Comparison of ENCODE assay signal across 18 mouse cellular contexts in genomic region chr6:145669596-145670071, GRCm38 (mm10). TPM values are rescaled to one million over a fixed set of nuclear protein-coding genes. Genes with fewer than 3 reads are reported as not detected.
DNase-seq lines count a peak whose midpoint lies in the region; ATAC-seq and TF ChIP-seq lines count a peak whose summit lies in the region.
"Had no signal": no experiment of that assay in that cellular context is flagged by ENCODE, and none has a peak within 500 bp of the region (broad histone marks: within the 10 kb centered on the region; RNA-seq: fewer than 3 reads in every experiment).

No protein-coding gene starts in this region.

- no peaks in the 10 kb centered on the region for H3K9me3 ChIP-seq in forebrain, embryonic 14.5 days (replicated peaks; ENCODE audit: control insufficient read depth, low read length)
- no peaks in the 10 kb centered on the region for H3K9me3 ChIP-seq in forebrain, embryonic 12.5 days
- no peaks in the 10 kb centered on the region; the same call in 1 of the 2 replicates for H3K9me3 ChIP-seq in lung, postnatal 0 days (ENCODE audit: low read length)
- H3K9me3 ChIP-seq in kidney, embryonic 15.5 days (replicated peaks) = no peaks in the 10 kb centered on the region

- peak; percentile 55 for DNase-seq in forebrain, embryonic 14.5 days (ENCODE audit: low spot score)
- DNase-seq in lung, adult 2 months = peak; percentile 9
- no peak for DNase-seq in lung, postnatal 0 days (ENCODE audit: low spot score)
- DNase-seq in cerebellum, adult 8-10 months = peak; percentile 47
- DNase-seq in lung, postnatal 25 days (ENCODE audit: low spot score) = peak; percentile 50
- DNase-seq in adrenal gland, postnatal 14 days = no peak
- DNase-seq: embryo, embryonic 11 days; kidney, adult 18-20 months; kidney, postnatal 36 days had no signal

- no peaks in the 10 kb centered on the region for H3K27me3 ChIP-seq in forebrain, embryonic 14.5 days (replicated peaks; ENCODE audit: control insufficient read depth, insufficient read depth, low read length)
- no peaks in the 10 kb centered on the region for H3K27me3 ChIP-seq in forebrain, embryonic 12.5 days
- no peaks in the 10 kb centered on the region for H3K27me3 ChIP-seq in lung, postnatal 0 days (replicated peaks; ENCODE audit: insufficient read depth, low read length)
- H3K27me3 ChIP-seq in kidney, embryonic 15.5 days = no peaks in the 10 kb centered on the region
- H3K27me3 ChIP-seq: CH12.LX; limb, embryonic 12.5 days had no signal

- TF ChIP-seq POLR2A in lung, adult 2 months (IDR thresholded peaks at IDR 0.05; ENCODE audit: borderline replicate concordance, extremely low read depth, low read depth, low read length) = no peak

- TF ChIP-seq EP300 in lung, postnatal 0 days (IDR thresholded peaks at IDR 0.05) = no peak

- 0 out of 2 replicates have a peak, but pooled peaks have one; percentile 15 for ATAC-seq in forebrain, embryonic 14.5 days
- no peak for ATAC-seq in forebrain, embryonic 12.5 days (ENCODE audit: low FRiP score)
- ATAC-seq in lung, postnatal 0 days = no peak
- ATAC-seq in kidney, embryonic 15.5 days (replicated peaks; ENCODE audit: low FRiP score) = no peak
- ATAC-seq: Patski had no signal

- H3K4me3 ChIP-seq in forebrain, embryonic 14.5 days (ENCODE audit: low read depth, low read length) = no peak overlapping the region
- no peak overlapping the region for H3K4me3 ChIP-seq in forebrain, embryonic 12.5 days (replicated peaks)
- H3K4me3 ChIP-seq in lung, adult 2 months (replicated peaks; ENCODE audit: extremely low read depth, low read depth, low read length) = no peak overlapping the region
- no peak overlapping the region for H3K4me3 ChIP-seq in lung, postnatal 0 days (ENCODE audit: low read depth, low read length)
- H3K4me3 ChIP-seq in kidney, embryonic 15.5 days (replicated peaks) = no peak overlapping the region
- H3K4me3 ChIP-seq: limb, embryonic 12.5 days had no signal

- no peak for TF ChIP-seq CTCF in lung, adult 2 months (IDR thresholded peaks at IDR 0.05; ENCODE audit: insufficient read depth, low read length)
- TF ChIP-seq CTCF in lung, postnatal 0 days (IDR thresholded peaks at IDR 0.05) = no peak

- no peak overlapping the region for H3K27ac ChIP-seq in forebrain, embryonic 14.5 days (ENCODE audit: low read depth, low read length)
- H3K27ac ChIP-seq in forebrain, embryonic 12.5 days = no peak overlapping the region
- H3K27ac ChIP-seq in lung, postnatal 0 days (ENCODE audit: low read length) = no peak overlapping the region
- H3K27ac ChIP-seq in kidney, embryonic 15.5 days = no peak overlapping the region
- H3K27ac ChIP-seq: limb, embryonic 12.5 days had no signal

- 39% methylated on average over 10 of the region's 10 CpGs for WGBS in forebrain, embryonic 14.5 days
- WGBS in forebrain, embryonic 12.5 days = 66% methylated on average over 10 of the region's 10 CpGs
- 38% methylated on average over 10 of the region's 10 CpGs for WGBS in lung, adult 2 months
- WGBS in lung, postnatal 0 days = 69% methylated on average over 10 of the region's 10 CpGs
- WGBS in kidney, embryonic 15.5 days = 80% methylated on average over 10 of the region's 10 CpGs

- no peak overlapping the region for H3K9ac ChIP-seq in forebrain, embryonic 14.5 days (ENCODE audit: low read length)
- no peak overlapping the region for H3K9ac ChIP-seq in forebrain, embryonic 12.5 days
- H3K9ac ChIP-seq in lung, postnatal 0 days (replicated peaks; ENCODE audit: low read depth) = no peak overlapping the region
- no peak overlapping the region for H3K9ac ChIP-seq in kidney, embryonic 15.5 days
- H3K9ac ChIP-seq: limb, embryonic 12.5 days had no signal

- H3K36me3 ChIP-seq in forebrain, embryonic 14.5 days (ENCODE audit: control insufficient read depth, insufficient read depth, low read length) = no peaks in the 10 kb centered on the region
- H3K36me3 ChIP-seq in forebrain, embryonic 12.5 days (replicated peaks) = no peaks in the 10 kb centered on the region
- H3K36me3 ChIP-seq in lung, postnatal 0 days (ENCODE audit: insufficient read depth, low read length) = no peaks in the 10 kb centered on the region
- no peaks in the 10 kb centered on the region for H3K36me3 ChIP-seq in kidney, embryonic 15.5 days
- H3K36me3 ChIP-seq: limb, embryonic 12.5 days had no signal

- H3K4me1 ChIP-seq in forebrain, embryonic 14.5 days (ENCODE audit: control insufficient read depth, insufficient read depth, low read length) = no peaks in the 10 kb centered on the region
- no peaks in the 10 kb centered on the region for H3K4me1 ChIP-seq in forebrain, embryonic 12.5 days
- peaks cover 5% of the 10 kb centered on the region for H3K4me1 ChIP-seq in lung, adult 2 months (ENCODE audit: control insufficient read depth, insufficient read depth, low read length)
- no peaks in the 10 kb centered on the region for H3K4me1 ChIP-seq in lung, postnatal 0 days (ENCODE audit: insufficient read depth, low read depth, low read length)
- no peaks in the 10 kb centered on the region for H3K4me1 ChIP-seq in kidney, embryonic 15.5 days

- H3K4me2 ChIP-seq in forebrain, embryonic 14.5 days (ENCODE audit: low read length) = no peak overlapping the region
- no peak overlapping the region for H3K4me2 ChIP-seq in forebrain, embryonic 12.5 days
- no peak overlapping the region for H3K4me2 ChIP-seq in lung, postnatal 0 days (replicated peaks; ENCODE audit: low read depth, low read length)
- no peak overlapping the region for H3K4me2 ChIP-seq in kidney, embryonic 15.5 days
- H3K4me2 ChIP-seq: limb, embryonic 12.5 days had no signal

RNA-seq across cellular contexts. Expression of gene Tuba3b, which starts 54.1 kb away (rescaled TPM):
- not detected in 2 replicates for polyA plus RNA-seq in forebrain, embryonic 14.5 days (2014; fragmentation: Nextera tagmentation; extraction: Ambion mirVana)
- polyA plus RNA-seq in forebrain, embryonic 12.5 days (2016; fragmentation: Nextera tagmentation; extraction: Ambion mirVana) = not detected in 2 replicates
- polyA plus RNA-seq in lung, adult 2 months (2012; rRNA removed) = 0.08 and 0.16 TPM in 2 replicates
- not detected in 2 replicates for polyA plus RNA-seq in lung, postnatal 0 days (2015; fragmentation: Nextera tagmentation; extraction: Ambion mirVana)
- total RNA-seq in adrenal gland, postnatal 14 days (2021) = not detected in 2 replicates
- not detected in 2 replicates for polyA plus RNA-seq in kidney, embryonic 15.5 days (2015; fragmentation: Nextera tagmentation; extraction: Ambion mirVana)
- total RNA-seq: CH12.LX; layer of hippocampus, postnatal 25 days; neutrophil, adult 5-6 weeks had no signal
- polyA plus RNA-seq: limb, embryonic 12.5 days; liver, embryonic 16.5 days; Patski; spleen, adult 2 months had no signal

RNA-seq across cellular contexts. Expression of gene Lmntd1, which starts 55.5 kb away (rescaled TPM):
- 0.93 and 0.95 TPM in 2 replicates for polyA plus RNA-seq in forebrain, embryonic 14.5 days (2014; fragmentation: Nextera tagmentation; extraction: Ambion mirVana)
- polyA plus RNA-seq in forebrain, embryonic 12.5 days (2016; fragmentation: Nextera tagmentation; extraction: Ambion mirVana) = 0.29 and 0.47 TPM in 2 replicates
- 1.7 and 4.5 TPM in 2 replicates for polyA plus RNA-seq in lung, adult 2 months (2012; rRNA removed)
- 0.74 and 0.81 TPM in 2 replicates for polyA plus RNA-seq in lung, postnatal 0 days (2015; fragmentation: Nextera tagmentation; extraction: Ambion mirVana)
- total RNA-seq in adrenal gland, postnatal 14 days (2021) = 0.78 and 1.1 TPM in 2 replicates
- polyA plus RNA-seq in kidney, embryonic 15.5 days (2015; fragmentation: Nextera tagmentation; extraction: Ambion mirVana) = 1.8 and 2.4 TPM in 2 replicates
- polyA plus RNA-seq: liver, embryonic 16.5 days; Patski had no signal

Comparison
In these comparisons a context has a peak if more than half of its experiments do, and no peak if none do; other contexts are left out.
1. DNase-seq: peak in forebrain, embryonic 14.5 days (single experiment), lung, adult 2 months (single experiment), cerebellum, adult 8-10 months (single experiment) and lung, postnatal 25 days (single experiment); none in lung, postnatal 0 days (single experiment) and adrenal gland, postnatal 14 days (single experiment).